Mouse (Mus musculus) heart, embryonic 16.5 days (tissue): ENCODE results near the gene Cdh18. TPM values are rescaled to one million over a fixed set of nuclear protein-coding genes. Genes with fewer than 3 reads are reported as not detected.

Experiments used
- ATAC-seq: fragments of 200-750 bp; cut with Nextera tagmentation; replicated peaks from 2 replicates; pipeline ENCODE4 v1.8.0; 2017; ENCODE audit warnings: moderate number of reproducible peaks; ENCODE audit not compliant: insufficient read depth, low FRiP score; ENCODE audit errors: extremely low read depth
- H3K27ac ChIP-seq: fragments of 300-500 bp; sonication (generic); 2 replicates; pipeline ENCODE4 v1.5.1; 2014; ENCODE audit warnings: mild to moderate bottlenecking, low read length, control low read depth, moderate library complexity
- H3K27me3 ChIP-seq: fragments of 300-500 bp; sonication (generic); 2 replicates; pipeline ENCODE4 v1.6.1; 2014; ENCODE audit warnings: low read length, mixed read lengths; ENCODE audit not compliant: control insufficient read depth, insufficient read depth
- H3K36me3 ChIP-seq: fragments of 300-500 bp; sonication (generic); 2 replicates; pipeline ENCODE4 v1.6.1; 2014; ENCODE audit not compliant: control insufficient read depth, insufficient read depth
- H3K4me1 ChIP-seq: fragments of 300-500 bp; sonication (generic); 2 replicates; pipeline ENCODE4 v1.6.1; 2014; ENCODE audit warnings: low read length, mixed read lengths; ENCODE audit not compliant: control insufficient read depth, insufficient read depth
- H3K4me2 ChIP-seq: fragments of 300-500 bp; sonication (generic); 2 replicates; pipeline ENCODE4 v1.6.1; 2014; ENCODE audit warnings: low read depth, mild to moderate bottlenecking, control low read depth, low read length
- H3K4me3 ChIP-seq: fragments of 300-500 bp; sonication (generic); 2 replicates; pipeline ENCODE4 v1.5.1; 2014; ENCODE audit warnings: mild to moderate bottlenecking, control low read depth, low read length
- H3K9ac ChIP-seq: fragments of 300-500 bp; sonication (generic); 2 replicates; pipeline ENCODE4 v1.6.1; 2014; ENCODE audit warnings: low read length, control low read depth
- H3K9me3 ChIP-seq: fragments of 300-500 bp; sonication (generic); replicated peaks from 2 replicates; pipeline ENCODE4 v1.6.1; 2016; ENCODE audit warnings: low read length; ENCODE audit not compliant: control insufficient read depth
- WGBS: fragments of 180-500 bp; shearing (Covaris S2); extraction: QIAGEN DNeasy Blood & Tissue Kit; methylation state at CpG from one replicate; pipeline ENCODE4 v1.1.7; 2014; 5-methylcytosine and 5-hydroxymethylcytosine counted together
- polyA plus RNA-seq: library from polyadenylated mRNA; unstranded; fragments of >200 nt; fragmentation: Nextera tagmentation; extraction: Ambion mirVana; gene quantifications from 2 replicates; pipeline ENCODE4 v1.2.1, GENCODE M21; 2015

Gene Cdh18
- polyA plus RNA-seq, 1 experiment from 2014 or later, result 0.12 TPM

DNA sequence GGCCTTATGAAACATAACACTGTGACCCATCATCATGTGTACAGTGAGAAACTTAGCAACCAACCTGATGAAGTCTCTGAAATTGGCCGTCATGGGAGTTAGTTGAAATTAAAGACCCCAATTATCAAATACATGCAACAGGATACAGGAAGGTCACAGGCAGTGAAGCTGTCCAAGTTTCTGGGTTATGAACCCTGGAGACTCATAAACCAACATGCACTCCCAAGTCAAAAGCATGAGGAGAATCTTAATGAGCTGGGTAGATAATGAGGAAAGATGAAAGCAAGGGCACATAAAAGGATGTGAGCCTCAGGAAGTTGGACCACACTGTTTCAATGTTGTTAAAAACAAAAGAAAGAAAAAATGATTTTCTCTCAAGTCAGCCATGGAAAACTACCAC, 321.9 kb downstream of the Cdh18 start:
- no peak overlapping the region for H3K4me3 ChIP-seq
- H3K27me3 ChIP-seq, result no peaks in the 10 kb centered on the region
- no peak overlapping the region for H3K27ac ChIP-seq
- no peaks in the 10 kb centered on the region for H3K36me3 ChIP-seq
- no peak for ATAC-seq
- no peaks in the 10 kb centered on the region for H3K4me1 ChIP-seq
- WGBS, result 58% methylated on average over 1 of the region's 1 CpGs
- no peak overlapping the region for H3K4me2 ChIP-seq
- H3K9ac ChIP-seq, result no peak overlapping the region
- H3K9me3 ChIP-seq, result no peaks in the 10 kb centered on the region

DNA sequence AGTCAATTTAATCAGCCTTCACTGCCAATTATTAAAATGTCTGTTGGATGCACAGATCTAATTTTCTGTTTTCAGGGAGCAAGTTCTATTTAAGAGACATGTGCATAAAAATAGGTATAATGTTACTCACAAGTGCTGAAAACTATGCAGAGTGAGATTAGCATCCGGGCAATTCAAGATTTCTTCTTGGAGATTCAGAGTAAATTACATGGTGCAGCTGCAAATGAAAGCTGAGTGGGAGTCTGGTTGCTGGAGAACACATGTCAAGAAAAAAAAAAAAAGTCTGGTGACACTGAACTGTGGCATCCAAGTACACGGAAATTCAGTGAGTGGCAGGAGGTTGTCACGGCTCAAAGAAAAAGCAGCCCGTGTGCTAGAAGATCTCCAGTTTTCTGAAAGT, 348.9 kb downstream of the Cdh18 start:
- Histone ChIP-seq H3K4me2 (no peak overlapping the region), H3K9ac (no peak overlapping the region), H3K27ac (no peak overlapping the region), H3K9me3 (no peaks in the 10 kb centered on the region), H3K27me3 (no peaks in the 10 kb centered on the region), H3K4me1 (no peaks in the 10 kb centered on the region), H3K36me3 (no peaks in the 10 kb centered on the region), H3K4me3 (no peak overlapping the region)
- ATAC-seq, result no peak
- 49% methylated on average over 4 of the region's 4 CpGs for whole genome bisulfite sequencing

DNA sequence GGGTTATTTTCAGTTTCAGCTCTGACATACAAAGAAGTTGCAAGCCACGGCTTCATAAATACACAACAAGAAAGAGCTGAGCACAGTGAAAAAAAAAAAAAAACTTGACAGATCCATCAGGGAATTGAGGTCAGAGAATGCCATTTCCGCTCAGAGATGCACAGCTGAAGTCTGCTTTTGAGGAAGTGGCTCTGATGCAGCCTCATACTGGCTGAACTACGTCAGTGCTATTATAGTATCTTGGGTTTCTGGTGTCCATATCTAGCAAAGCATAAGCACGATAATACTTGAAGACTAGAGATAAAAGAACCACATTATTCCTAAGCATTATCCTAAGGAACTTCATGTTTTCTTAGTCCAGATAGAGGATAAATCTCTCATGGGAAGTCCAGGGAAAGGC, 349.4 kb downstream of the Cdh18 start:
- Histone ChIP-seq H3K9me3 (no peaks in the 10 kb centered on the region), H3K4me2 (no peak overlapping the region), H3K9ac (no peak overlapping the region), H3K4me3 (no peak overlapping the region), H3K27ac (no peak overlapping the region), H3K4me1 (no peaks in the 10 kb centered on the region), H3K36me3 (no peaks in the 10 kb centered on the region), H3K27me3 (no peaks in the 10 kb centered on the region)
- WGBS, result 53% methylated on average over 4 of the region's 4 CpGs
- no peak for ATAC-seq

DNA sequence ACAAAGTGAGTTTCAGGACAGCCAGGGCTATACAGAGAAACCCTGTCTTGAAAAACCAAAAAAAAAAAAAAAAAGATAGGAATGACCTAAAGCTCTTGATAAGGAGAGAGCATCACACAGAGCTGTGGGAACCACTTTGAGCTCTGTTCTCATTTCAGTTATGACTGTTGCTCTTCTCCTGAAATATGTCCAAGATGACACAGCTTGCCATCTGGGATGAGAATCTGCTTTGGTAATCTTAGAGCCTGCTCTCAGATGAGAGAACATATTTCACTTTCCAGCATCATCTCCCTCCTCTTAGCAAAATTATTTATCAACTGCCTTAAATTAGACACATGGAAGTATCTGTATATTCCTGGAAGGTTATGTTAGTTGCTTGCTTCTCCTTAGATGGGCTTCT, 365.6 kb downstream of the Cdh18 start:
- Histone ChIP-seq H3K27me3 (no peaks in the 10 kb centered on the region), H3K27ac (no peak overlapping the region), H3K4me2 (no peak overlapping the region), H3K9ac (no peak overlapping the region), H3K9me3 (no peaks in the 10 kb centered on the region), H3K36me3 (no peaks in the 10 kb centered on the region), H3K4me3 (no peak overlapping the region), H3K4me1 (no peaks in the 10 kb centered on the region)
- no peak for ATAC-seq

DNA sequence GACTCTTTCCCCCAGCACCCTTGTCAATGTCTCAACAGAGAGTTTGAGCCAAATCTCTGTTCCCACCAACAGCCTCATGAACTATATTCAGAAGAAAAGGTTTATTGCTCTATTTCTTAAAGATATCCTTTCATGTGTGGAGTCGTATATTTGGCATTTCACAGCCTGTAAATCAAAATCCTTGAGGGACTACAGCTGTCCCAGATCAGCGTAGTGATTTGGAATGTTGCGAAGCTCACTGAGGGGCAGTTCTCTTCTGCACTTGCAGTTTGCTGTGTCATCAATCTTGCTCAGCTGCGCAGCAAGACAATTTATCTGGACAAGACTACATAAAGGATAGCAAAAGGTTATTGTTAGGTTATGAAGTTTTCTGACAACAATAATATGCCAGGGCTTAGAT, 385.5 kb downstream of the Cdh18 start:
- no peak for ATAC-seq
- no peak overlapping the region for H3K4me3 ChIP-seq
- H3K36me3 ChIP-seq, result no peaks in the 10 kb centered on the region
- WGBS, result 61% methylated on average over 4 of the region's 4 CpGs
- no peak overlapping the region for H3K4me2 ChIP-seq
- H3K9me3 ChIP-seq, result no peaks in the 10 kb centered on the region
- no peaks in the 10 kb centered on the region for H3K4me1 ChIP-seq
- no peak overlapping the region for H3K27ac ChIP-seq
- no peak overlapping the region for H3K9ac ChIP-seq
- no peaks in the 10 kb centered on the region for H3K27me3 ChIP-seq

DNA sequence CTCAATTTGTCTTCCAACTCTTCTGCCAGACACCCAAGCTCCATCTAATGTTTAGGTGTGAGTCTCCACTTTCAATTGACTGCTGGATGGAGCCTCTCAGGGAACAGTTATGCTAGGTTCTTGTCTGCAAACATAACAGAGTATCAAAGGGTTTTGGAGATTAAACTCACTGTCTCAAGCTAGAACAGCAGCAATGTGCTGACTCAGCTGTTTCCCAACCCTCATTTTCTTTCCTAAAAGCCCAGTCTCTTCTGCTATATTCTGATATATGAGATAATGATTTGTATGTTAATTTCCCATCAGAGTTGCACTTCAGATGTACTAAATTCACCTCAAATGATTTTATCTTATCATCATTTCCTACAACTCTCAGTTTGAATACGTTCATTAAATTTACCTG, 398.4 kb downstream of the Cdh18 start:
- Histone ChIP-seq H3K27me3 (no peaks in the 10 kb centered on the region), H3K4me2 (no peak overlapping the region), H3K36me3 (no peaks in the 10 kb centered on the region), H3K27ac (no peak overlapping the region), H3K4me1 (no peaks in the 10 kb centered on the region), H3K9me3 (no peaks in the 10 kb centered on the region), H3K4me3 (no peak overlapping the region), H3K9ac (no peak overlapping the region)
- WGBS, result 68% methylated on average over 1 of the region's 1 CpGs
- ATAC-seq, result no peak

DNA sequence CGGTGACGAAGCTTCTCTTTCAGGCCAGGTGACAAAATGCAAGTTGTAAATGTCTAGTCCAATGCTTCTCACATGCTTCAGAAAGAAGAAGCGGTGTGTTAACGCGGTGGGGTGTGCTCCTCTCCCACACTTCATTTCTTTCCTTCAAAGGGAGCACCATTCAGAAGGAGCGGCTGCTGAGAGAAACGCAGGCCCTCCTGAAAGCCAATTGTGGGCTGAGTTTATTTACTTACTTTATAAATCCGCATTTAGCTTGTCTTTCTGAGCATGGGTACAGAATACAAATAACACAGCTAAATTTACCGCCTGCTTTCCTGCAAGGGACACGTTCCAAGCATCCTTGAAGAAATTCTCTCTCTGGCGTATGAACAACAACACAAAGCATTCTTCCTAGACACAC, 420.6 kb downstream of the Cdh18 start:
- WGBS, result 77% methylated on average over 11 of the region's 11 CpGs
- H3K4me2 ChIP-seq, result no peak overlapping the region
- no peaks in the 10 kb centered on the region for H3K27me3 ChIP-seq
- H3K27ac ChIP-seq, result no peak overlapping the region
- H3K36me3 ChIP-seq, result no peaks in the 10 kb centered on the region
- no peak overlapping the region for H3K9ac ChIP-seq
- no peak for ATAC-seq
- no peaks in the 10 kb centered on the region for H3K4me1 ChIP-seq
- H3K4me3 ChIP-seq, result no peak overlapping the region
- no peaks in the 10 kb centered on the region for H3K9me3 ChIP-seq

DNA sequence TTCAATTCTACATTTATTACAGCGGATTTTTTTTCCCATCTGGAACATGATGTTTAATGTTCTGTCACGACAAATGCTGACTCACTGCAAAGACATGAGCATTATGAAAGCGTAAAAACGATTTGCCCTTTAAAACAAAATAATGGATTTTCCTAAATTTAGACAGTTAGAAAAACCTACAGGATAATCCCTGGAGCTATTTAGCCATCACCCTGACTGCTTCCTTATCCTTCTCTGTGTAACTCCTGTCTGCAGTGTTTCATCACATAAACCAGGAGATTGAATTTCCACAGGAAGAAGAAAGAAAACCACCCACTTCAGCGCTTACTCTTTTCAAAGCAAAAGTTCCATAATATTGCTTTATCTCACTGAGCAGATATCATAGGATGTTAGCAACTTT, 431.3 kb downstream of the Cdh18 start:
- no peak overlapping the region for H3K9ac ChIP-seq
- no peak for ATAC-seq
- no peaks in the 10 kb centered on the region for H3K27me3 ChIP-seq
- H3K9me3 ChIP-seq, result no peaks in the 10 kb centered on the region
- H3K36me3 ChIP-seq, result no peaks in the 10 kb centered on the region
- H3K27ac ChIP-seq, result no peak overlapping the region
- no peak overlapping the region for H3K4me2 ChIP-seq
- H3K4me1 ChIP-seq, result no peaks in the 10 kb centered on the region
- H3K4me3 ChIP-seq, result no peak overlapping the region
- 71% methylated on average over 5 of the region's 5 CpGs for WGBS

DNA sequence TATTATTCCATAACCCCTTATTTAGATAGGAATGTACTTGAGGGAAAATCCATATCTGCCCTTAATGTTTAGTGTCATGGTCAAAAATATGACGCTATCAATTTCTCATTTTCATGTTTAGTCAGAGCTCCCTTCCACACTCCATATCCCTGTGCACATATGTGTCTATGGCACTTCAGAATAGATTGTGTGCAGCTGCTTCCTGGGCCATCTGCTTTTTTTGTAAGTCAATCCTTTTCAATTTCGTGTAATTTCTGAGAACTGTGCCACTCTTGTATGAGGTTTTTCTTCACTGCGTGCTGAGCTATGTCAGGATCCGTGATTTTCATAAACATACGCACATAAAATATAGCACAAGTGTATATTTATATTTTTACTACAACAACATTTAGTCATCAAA, 435.8 kb downstream of the Cdh18 start:
- Histone ChIP-seq H3K36me3 (no peaks in the 10 kb centered on the region), H3K9ac (no peak overlapping the region)
- no peak for ATAC-seq

DNA sequence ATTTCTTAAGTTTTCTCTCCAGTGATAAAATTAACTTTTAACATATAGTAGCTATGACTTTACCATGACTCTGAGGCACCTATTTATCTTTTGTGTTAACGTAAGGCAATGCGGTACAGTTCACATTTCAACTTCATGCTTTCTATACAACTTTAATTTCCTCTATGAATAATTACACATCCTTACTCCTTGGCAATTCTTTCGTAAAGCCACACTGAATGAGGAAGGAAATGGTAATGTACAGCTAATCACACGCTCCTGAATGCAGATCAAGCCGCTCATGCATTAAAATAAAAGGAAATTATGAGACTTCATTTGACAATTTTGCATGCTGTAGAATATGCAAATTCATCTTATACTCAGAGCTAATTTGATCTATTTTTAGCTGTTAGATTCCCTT, 467.9 kb downstream of the Cdh18 start:
- no peak overlapping the region for H3K27ac ChIP-seq
- H3K9ac ChIP-seq, result no peak overlapping the region
- H3K4me1 ChIP-seq, result no peaks in the 10 kb centered on the region
- H3K9me3 ChIP-seq, result no peaks in the 10 kb centered on the region
- no peak overlapping the region for H3K4me3 ChIP-seq
- no peaks in the 10 kb centered on the region for H3K27me3 ChIP-seq
- no peak for ATAC-seq
- no peak overlapping the region for H3K4me2 ChIP-seq
- WGBS, result 81% methylated on average over 5 of the region's 5 CpGs
- H3K36me3 ChIP-seq, result no peaks in the 10 kb centered on the region

More for the DNA sequence above, 435.8 kb downstream of the Cdh18 start:
- H3K4me3 ChIP-seq, result no peak overlapping the region
- H3K9me3 ChIP-seq, result no peaks in the 10 kb centered on the region
- H3K4me2 ChIP-seq, result no peak overlapping the region
- no peak overlapping the region for H3K27ac ChIP-seq
- WGBS, result 74% methylated on average over 5 of the region's 5 CpGs
- H3K27me3 ChIP-seq, result no peaks in the 10 kb centered on the region
- no peaks in the 10 kb centered on the region for H3K4me1 ChIP-seq
